Mouse (Mus musculus): ENCODE data around the gene Itgb6.

- TF ChIP-seq CTCF (IDR thresholded peaks at IDR 0.05; ENCODE audit: control insufficient read depth, insufficient read depth, insufficient replicate concordance, low read depth, low read length) (no peak), POLR2A (IDR thresholded peaks at IDR 0.05; ENCODE audit: control insufficient read depth, low read depth, low read length) (no peak)
These were observed 5.9 kb downstream of the Itgb6 start for GRCm38 (mm10) chr2:60716549-60716948.
